Mouse (Mus musculus) gastrocnemius, postnatal 25 days (tissue): ENCODE measurements around the gene Gas2. TPM values are rescaled to one million over a fixed set of nuclear protein-coding genes. Genes with fewer than 3 reads are reported as not detected.

Experiments
- DNase-seq: peaks from one replicate; pipeline ENCODE4 v3.0.0; 2022
- total RNA-seq, 2 experiments: library from RNA; stranded (reverse); gene quantifications; 1 replicate in 1 of 2; 2 replicates in 1 of 2; pipeline ENCODE4 v1.2.3; 2021

Gas2 gene
- total RNA-seq, 2 experiments from 2014 or later, result 3.1 to 4.7 TPM

- no peak for DNase-seq
Observed at GRCm38 (mm10) chr7:51880121-51880520, 18.3 kb downstream of the Gas2 start.

GRCm38 (mm10) chr7:51885345-51885744 lies 23.5 kb downstream of the Gas2 start:
- no peak for DNase-seq

DNA sequence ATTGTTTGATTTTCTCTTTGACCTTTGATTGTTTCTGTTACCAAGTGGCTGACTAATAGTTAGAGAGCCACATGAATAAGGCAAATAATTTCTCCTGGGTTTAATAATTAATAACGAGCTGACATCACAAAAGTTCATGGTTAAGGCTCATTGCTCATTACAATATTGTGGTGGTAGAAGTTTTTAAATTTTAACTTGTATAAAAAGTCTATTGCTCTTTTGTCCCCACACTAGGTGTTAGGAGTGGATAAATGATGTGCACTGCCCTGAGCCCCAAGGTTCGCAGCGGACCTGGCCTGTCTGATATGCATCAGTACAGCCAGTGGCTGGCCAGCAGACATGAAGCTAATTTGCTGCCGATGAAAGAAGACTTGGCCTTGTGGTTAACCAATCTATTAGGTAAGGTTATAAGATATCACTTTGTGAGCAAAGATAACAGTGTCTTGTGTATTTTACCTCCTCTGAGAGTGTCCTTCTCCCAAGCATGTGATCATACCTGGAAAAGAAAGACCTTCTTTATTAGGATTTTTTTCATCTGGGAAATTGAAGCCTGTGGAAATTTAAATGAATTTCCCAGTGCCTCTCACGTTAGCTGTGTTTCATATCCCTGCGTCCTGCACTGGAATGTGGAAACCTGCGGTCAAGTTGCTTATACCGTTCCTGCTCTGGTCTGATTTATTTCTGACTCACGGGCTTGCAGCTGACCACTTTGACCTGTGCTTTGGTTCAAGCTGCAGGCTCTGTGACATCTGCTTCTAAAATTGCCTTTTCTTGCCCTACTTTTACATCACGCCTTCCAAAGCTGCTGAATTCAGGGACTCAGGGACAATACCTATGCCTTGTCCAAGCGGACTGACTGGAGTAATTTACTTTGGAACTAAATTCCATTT lies 26.1 kb downstream of the Gas2 start:
- DNase-seq, result no peak

GRCm38 (mm10) chr7:51889601-51890000 lies 27.8 kb downstream of the Gas2 start:
- no peak for DNase-seq

DNA sequence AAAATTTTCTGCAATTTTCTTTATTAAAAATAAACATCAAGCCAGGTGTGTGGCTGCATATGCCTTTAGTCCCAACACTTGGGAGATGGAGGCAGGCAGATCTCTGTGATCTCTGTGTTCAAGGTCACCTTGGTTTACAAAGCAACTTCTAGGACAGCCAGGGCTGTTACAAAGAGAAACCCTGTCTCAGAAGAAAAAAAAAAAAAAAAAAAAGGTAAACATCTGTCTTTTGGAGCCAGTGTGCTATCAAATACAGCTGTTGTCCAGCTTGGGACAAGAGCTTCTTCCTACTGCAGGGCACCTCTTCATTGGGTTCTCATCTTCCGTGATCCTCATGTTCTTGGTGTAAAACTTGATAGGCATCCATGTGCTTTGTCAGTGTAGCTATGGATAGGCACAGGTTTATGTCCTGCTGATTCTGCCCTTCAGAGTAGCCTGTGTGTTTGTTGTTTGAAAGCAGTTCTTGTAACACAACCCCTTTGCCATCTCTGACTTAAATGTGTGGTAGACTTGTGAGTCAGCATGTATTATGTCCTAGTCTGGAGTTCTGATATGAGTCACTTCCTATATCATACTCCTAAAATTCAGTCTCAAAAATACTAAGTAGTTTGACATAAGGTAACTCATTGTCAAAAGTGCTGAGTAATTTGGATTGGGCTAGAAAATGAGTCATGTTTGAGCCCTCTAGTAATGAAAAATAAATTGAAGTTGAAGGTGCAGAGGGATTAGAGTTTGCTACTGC lies 30.6 kb downstream of the Gas2 start:
- DNase-seq, result no peak

GRCm38 (mm10) chr7:51893008-51893407 lies 31.2 kb downstream of the Gas2 start:
- no peak for DNase-seq

GRCm38 (mm10) chr7:51894133-51894801 lies 32.5 kb downstream of the Gas2 start:
- DNase-seq, result no peak

GRCm38 (mm10) chr7:51894939-51895338 lies 33.1 kb downstream of the Gas2 start:
- no peak for DNase-seq

DNA sequence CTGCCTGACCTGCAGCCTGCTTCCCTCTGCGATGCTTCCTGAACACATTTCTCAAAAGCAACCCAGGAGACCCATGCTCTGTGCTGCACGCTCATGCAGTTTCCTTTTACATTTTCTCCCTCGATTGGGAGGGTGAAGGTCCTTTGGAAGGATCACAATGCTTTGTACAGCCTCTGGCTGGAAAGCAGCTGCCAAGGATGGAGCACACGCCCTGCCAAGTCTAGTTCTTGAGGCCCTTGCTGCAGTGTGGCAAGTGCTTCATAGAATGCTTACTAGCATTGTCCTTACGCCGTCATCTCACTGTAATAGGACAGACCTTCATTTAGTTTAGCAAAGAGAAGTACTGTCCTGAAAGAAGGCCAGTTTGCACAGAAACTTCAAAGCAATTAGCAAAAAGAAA lies 37.3 kb downstream of the Gas2 start:
- no peak for DNase-seq

DNA sequence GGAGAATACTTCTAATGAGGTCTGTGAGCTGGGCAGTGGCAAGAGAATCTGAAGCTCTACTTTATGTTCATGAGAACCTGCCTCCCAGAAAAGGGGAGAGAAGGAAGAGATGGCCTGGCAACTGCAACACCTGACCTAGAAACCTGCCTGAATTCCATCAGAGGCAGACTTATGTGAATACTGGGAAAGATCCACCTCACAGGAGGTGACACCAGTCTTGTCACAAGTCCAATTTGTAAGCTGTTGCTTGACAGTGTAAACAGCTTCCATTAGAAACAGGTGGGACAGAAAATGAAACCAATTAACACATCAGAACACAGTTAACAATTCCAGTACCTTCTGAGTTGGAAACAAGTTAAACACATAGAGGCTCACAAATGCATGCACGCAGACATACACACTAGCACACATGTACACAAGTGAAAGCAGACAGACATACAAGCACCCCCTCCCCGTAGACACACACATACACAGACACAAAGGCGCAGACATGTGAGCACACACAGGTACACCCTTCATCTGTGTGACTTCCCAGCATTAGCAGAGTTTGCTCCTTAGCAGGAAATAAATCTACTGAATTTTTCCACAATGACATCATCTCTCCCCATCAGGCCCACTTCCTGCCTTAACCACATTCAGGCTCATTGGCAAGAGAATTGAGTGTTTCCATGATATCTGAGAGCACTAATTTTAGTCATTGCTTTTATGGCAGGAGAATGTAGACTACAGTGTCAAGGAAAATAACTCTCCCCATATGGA lies 51.7 kb downstream of the Gas2 start:
- DNase-seq, result no peak

DNA sequence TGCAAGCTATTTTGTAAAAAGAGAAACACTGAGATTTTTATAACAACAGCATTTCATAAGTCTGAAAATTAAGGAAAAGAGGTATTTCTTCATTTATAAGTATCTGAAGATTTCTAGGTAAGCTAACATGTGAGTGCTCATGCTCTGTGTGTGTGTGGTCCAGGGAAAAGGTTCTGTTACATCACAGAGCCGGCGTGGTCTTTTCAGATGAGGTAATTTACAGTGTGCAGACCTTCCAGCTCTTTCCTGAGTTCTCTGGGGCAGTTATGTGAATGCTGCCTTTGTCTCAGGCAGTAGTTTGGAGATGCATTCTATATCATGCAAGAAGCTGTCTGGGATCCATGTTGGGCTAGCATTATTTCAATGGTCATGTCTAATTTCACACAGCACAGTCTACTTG lies 52.3 kb downstream of the Gas2 start:
- no peak for DNase-seq

DNA sequence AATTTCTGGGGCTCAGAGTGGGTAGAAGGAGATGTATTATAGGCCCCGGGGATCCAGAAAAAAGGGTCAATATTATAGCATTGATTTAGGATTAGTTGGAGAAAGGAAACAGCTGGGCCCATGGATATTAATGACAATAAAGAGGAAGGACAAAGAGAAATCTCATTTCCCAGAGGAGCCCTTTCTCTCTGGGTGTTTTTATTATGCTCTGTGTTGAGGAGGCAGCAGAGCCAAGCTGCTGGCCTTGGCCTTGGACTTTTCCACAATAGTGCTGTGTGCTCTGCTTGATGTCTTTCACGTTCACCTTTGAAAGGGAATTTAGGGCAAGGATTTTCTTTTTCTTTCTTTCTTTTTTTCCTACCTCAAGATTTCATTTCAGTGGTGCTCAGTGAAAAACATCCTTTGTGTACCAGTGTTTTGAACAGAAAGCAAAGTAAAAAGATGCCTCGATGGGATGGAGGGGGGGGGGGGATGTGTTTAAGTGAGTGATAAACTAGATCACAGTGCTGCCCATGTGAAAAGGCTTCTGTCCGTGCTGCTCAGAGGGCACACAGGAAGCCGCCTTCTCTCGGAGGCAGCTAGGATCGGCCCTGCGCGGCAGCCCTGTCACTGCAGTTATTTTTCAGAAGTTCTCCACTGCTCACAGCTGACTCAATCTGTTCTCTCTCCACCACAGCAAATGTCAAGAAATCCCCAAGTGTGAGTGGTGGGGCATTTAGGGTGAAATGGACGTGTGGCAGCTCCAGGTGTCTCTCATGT lies 67.1 kb downstream of the Gas2 start:
- no peak for DNase-seq

- no peak for DNase-seq
Observed at GRCm38 (mm10) chr7:51931217-51931616, 69.4 kb downstream of the Gas2 start.

DNA sequence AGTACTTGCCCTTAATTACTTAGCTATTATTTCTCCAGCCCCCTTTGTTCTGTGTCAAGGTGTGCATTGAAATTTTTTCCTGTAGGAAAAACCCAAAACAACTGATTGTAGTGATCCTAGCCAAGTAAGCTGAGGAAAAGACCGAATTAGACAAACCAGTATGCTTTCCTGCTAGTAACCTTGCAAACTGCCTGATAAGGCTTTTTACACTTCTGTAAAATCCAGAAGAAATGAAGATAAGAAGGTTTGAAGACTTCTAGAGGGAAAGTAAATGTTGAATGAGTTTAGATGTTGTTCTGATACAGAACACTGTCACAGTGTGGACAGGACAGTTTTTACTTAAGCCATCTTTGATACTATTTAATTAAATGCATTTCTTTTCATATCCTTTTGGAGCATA lies 75.5 kb downstream of the Gas2 start:
- no peak for DNase-seq

DNA sequence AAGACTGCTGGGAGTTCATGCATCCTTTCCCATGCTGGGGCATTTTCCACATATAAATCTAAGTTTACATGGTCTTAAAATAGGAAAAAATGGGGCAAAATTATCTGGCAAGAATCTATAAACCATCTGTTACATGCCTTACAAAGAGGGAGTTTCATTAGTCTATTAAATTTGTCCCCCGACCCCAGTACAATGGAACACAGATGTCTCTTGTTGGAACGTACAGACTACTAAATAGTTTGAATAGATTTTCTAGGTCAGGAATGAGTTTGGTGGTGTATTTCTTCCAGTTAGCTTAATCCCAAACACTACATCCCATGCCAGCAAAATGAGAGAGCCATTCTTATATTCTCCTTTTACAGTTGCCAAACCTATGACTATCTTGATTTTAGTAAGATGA lies 78.6 kb downstream of the Gas2 start:
- no peak for DNase-seq

DNA sequence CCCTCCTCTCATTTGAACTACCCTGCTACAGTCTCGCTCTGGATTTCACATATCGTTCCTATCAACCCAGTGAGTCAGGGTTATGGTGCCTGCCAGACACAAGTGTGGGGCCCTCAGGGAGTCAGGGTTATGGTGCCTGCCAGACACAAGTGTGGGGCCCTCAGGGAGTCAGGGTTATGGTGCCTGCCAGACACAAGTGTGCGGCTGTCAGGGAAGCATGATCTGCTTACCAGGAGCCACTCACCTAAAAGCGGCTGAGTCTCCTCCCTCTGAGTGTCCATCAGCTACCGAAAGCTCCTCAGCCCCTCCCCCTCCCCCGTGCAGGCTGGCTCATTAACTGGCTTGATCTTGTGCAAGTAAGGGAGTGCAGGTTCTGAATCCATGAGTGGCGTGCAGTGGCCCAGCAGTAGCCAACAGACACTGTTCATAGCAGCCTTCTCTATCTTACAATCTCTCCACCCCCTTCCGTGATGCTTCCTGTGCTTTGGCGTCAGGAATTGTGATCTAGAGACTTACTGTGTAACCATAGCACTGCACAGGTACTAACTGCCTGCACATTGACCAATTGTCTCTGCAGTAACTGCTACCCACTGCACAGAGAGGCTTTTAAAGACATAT lies 93.7 kb downstream of the Gas2 start:
- DNase-seq, result no peak

- DNase-seq, result no peak
Observed at GRCm38 (mm10) chr7:51957766-51958165, 96.0 kb downstream of the Gas2 start.

DNA sequence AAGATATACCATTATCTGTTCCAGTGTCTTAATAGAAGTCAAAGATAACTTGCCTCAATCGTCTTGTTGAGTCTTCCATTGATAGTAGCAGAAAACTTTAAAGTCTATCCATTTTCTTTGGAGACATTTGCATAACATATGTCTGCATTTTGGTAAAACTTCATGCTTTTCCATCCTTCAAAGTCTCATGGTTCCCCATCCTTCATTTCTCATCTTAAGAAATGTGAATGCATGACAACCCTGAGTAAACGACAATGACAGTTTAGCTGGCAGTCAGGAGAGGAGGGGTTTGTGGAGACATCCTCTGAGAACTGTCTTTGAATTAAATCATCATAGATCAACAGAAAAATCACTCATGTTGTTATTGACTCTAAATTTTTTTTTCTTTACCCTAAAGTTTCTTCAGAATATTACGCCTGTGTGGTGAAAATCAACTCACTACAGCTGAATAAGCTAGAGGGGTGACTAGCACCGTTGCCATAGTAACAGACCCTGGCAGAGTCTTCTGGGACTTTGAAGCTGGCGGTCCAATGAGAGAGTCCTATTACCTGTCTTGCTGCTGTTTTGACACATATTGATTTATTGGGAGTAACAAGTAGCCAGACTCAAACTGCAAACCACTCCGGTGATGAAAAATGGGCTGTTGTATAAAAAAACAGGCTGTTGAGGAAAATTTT lies 99.0 kb downstream of the Gas2 start:
- DNase-seq, result no peak

GRCm38 (mm10) chr7:51962219-51962952 lies 100.6 kb downstream of the Gas2 start:
- no peak for DNase-seq

DNA sequence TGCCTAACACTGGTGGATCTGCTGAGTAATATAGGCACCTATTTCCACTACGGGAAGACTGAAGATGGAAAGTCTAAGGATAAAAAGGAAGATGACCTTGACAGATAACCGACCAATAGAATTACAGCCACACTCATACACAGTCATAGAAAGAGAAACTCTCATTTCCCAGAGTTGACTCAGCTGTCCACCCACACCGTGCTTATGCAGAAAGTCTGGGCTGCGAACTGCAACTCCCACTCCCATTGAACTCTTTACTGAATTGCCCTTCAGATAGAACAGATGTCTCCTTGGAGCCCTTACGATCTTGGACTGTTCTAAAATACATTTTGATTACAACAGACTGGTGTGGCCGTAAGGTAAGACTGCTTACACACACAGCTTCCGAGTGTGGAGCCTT lies 102.9 kb downstream of the Gas2 start:
- DNase-seq, result no peak
